Mouse (Mus musculus): ENCODE results near the gene Zfp263.

Zfp263 gene

GRCm38 (mm10) chr16:3743503-3744185 is at the start of gene Zfp263:
Gene Zfp263 (plus strand): TSS chr16:3744093.
- peak; percentile 98 for DNase-seq (ENCODE audit: low read depth, low spot score)

DNA sequence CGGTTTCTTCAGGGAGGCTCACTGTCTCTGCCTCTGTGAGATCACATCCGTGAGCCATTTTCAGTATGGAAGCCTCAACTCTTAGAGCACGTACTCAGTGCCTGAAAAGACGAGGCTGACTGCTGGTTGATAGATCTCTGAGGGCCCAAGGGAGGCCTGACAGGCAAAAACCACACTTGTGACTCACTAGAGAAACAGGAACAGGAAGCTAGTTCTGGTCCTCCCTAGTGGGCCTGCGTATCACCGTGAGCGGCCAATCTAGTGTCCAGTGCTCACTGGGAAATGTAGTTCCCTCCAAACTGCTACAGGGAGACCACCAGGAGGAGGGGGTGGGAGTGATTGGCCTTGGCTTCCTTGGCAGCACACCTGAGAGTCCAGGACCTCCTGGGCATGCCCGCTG is 44.6 kb upstream of the Zfp263 start:
- DNase-seq (ENCODE audit: low read depth, low spot score): no peak

DNA sequence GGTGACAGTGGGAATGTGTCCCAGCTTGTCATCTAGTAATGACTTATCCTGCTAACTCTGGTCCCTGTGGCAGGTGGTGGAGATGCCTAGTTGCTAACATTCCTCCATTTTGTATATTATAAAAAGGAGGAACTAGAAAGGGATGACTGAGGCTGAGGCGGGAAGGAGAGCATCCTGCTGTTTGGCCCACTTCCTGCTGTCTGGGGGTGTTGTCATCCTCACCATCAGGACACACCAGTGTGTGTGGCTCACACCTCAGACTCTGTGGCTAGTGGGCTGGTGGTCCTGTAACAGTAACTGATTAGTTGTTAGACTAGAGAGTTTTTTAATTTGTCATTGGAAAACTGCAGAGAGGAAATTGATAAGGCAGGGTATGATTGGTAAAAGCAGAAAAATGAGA is 43.0 kb upstream of the Zfp263 start:
- DNase-seq (ENCODE audit: low read depth, low spot score): no peak

DNA sequence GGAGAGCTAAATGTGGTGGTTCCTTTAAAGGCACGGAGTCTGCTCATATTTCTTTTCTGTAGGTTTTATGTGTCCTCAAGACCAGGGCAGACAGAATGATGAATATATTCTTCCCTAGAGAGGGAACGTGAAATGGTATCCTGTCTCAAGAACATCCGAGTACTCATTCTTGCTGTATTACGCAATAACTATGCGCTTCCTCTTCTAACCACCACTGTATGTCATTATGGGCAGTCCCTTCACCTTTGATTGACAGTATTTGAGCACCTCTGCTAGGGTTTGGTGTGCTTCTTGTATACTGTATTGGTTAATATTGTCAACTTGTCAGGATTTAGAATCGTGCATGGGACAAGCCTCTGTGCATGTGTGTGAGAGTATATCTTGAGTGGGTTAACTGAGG is 37.2 kb upstream of the Zfp263 start:
- no peak for DNase-seq (ENCODE audit: low read depth, low spot score)

- DNase-seq (ENCODE audit: low read depth, low spot score): no peak
Measured at GRCm38 (mm10) chr16:3714731-3715130, 29.2 kb upstream of the Zfp263 start.

GRCm38 (mm10) chr16:3717980-3718379 is 25.9 kb upstream of the Zfp263 start, which contains the start of gene Mefv:
Gene Mefv (minus strand): TSS chr16:3718097.
- no peak for DNase-seq (ENCODE audit: low read depth, low spot score)

GRCm38 (mm10) chr16:3723231-3723630 is 20.7 kb upstream of the Zfp263 start:
- DNase-seq (ENCODE audit: low read depth, low spot score): no peak

DNA sequence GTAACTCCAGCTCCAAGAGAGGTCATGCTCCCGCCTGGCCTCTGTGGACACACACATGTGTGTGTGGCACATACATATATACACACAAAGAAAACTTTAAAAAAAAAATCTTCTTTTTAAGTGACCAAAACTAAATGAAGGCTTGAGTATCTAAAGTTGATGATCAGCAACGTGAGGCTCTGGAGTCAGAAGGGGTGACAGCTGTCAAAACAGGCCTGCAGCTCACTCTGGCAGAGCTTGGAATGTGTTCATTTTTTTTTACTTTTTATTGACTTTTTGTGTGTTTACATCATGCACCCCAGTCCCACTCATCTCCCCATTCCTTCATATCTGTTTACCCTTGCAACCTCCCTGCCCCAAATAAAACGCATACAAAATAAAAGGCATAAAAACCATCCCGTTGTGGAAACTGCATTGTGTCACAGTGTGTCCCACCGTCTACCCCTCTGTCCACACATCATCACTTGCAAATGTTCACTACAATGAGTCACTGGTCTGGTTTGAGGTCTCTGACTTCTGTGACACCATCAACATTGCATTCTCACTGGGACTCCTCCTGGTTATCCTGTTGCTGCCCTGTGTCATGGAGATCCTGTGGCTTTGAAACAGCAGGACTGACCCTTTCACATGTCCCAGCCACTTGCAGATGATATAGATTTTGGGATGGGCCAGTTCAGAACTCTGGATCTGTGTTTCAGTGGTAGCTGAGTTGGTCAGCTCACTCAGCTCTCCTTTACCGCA is 15.7 kb upstream of the Zfp263 start:
- DNase-seq (ENCODE audit: low read depth, low spot score): no peak

- DNase-seq (ENCODE audit: low read depth, low spot score): no peak
Measured at GRCm38 (mm10) chr16:3732612-3733011, 11.3 kb upstream of the Zfp263 start.

DNA sequence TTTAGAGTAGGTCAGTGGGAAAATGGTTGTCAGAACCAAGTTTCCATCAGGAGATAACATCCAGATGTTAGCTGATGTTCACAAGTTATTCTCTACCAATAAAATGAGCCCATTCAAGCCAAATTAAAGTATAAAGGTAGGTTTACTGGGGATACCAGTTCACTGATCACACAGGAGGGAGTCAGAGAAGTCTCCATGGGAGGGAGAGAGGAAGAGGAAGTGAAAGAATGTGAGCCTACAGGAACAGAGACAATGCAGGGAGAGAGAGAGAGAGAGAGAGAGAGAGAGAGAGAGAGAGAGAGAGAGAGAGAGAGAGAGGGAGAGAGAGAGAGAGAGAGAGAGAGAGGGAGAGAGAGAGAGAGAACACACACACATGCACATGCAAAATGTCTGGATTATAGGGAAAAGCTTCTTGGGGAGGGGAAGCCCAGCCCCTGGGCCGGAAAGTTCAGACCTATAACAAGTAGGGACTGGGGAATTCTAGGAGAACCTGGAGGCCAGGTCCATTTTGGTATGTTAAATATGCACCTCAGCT is 10.6 kb upstream of the Zfp263 start:
- no peak for DNase-seq (ENCODE audit: low read depth, low spot score)

DNA sequence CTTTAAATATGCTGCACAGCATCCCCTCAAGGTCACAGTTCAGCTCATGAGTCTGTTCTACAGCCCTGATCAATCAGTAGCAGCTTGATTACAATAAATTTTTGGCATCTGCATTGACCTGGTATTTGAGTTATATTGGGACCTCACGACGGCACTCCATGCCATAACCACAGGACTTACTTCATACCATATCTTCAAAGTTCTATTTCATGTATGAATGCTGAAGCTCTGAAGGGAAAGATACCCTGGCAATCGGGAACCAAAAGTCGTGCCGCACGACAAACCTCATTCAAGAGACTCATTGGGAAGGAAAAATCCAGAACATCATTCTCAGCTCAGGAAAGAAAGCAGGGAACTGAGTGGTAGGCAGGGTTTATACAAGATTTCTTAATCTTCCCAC is 1.4 kb upstream of the Zfp263 start:
- no peak for DNase-seq (ENCODE audit: low read depth, low spot score)

DNA sequence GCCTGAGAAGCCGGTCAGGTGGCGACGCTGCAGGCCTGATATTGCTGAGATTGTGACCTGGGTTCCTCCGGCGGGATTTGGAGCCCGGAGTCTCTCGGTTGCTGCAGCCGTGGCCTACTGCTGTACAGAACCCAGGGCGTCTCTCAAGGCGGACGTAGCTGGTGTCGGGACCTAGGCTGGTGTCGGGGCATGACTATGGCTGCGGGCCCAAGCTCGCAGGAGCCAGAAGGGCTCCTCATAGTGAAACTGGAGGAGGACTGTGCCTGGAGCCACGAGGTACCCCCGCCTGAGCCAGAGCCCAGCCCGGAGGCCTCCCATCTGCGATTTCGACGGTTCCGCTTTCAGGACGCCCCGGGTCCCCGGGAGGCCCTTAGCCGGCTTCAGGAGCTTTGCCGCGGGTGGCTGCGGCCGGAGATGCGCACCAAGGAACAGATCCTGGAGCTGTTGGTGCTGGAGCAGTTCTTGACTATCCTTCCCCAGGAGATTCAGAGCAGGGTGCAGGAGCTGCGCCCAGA is 350 bp downstream of the Zfp263 start:
- DNase-seq (ENCODE audit: low read depth, low spot score): no peak

DNA sequence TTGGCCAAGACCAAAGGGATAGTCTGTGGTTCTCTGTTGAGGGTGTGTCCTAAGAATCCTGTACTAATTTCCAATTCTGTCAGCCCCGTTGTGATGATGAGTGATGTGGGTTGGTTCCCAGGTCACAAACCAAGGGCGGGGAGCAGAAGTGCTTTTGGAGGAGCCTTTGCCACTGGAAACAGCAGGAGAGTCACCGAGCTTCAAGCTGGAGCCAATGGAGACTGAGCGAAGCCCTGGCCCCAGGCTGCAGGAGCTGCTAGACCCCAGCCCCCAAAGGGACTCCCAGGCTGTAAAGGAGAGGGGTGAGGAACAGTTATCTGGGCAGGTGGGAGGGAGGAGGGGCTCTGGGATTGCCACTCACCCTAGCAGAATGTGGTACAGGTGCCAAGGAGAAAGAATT is 1.8 kb downstream of the Zfp263 start:
- DNase-seq (ENCODE audit: low read depth, low spot score): no peak

GRCm38 (mm10) chr16:3748976-3749375 is 5.1 kb downstream of the Zfp263 start:
- DNase-seq (ENCODE audit: low read depth, low spot score): no peak

DNA sequence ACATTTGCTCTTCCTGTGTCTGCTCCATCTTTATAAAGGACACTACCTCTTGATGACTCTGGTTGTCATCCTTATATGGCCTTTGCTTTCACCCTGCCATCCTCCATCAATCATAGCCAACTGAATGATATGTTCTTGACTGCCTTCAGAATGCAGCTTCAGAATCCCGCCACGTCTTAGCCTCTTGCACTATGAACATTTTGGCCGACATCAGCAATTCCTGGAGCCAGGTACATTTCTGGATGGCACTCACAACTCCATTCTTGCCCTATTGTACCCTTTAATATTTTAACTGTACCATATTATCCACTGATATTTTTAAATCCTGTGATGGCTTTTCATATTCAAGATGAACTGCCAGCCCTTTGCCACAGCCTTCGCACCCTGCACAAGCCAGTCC is 27.7 kb downstream of the Zfp263 start:
- DNase-seq (ENCODE audit: low read depth, low spot score): no peak

GRCm38 (mm10) chr16:3776365-3776764 is 32.5 kb downstream of the Zfp263 start:
- DNase-seq (ENCODE audit: low read depth, low spot score): no peak

DNA sequence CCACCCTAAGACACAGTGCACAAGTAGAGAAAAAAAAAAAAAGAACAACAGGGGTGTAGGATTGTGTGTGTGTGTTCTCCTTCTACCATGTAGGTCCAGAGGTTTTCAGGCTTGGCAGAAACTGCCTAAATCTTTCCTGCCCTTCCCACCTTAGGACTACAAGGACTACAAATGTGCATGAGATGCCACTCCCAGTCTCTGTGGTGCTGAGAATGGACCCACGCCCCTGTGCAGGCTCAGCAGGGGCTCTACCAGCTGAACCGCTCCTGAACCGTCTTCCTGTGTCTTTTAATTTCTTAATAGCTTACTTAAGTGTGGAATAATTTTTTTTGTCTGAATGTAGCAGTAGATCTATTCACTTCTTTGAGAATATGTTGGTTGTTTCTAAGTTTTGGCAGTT is 34.1 kb downstream of the Zfp263 start:
- no peak for DNase-seq (ENCODE audit: low read depth, low spot score)

DNA sequence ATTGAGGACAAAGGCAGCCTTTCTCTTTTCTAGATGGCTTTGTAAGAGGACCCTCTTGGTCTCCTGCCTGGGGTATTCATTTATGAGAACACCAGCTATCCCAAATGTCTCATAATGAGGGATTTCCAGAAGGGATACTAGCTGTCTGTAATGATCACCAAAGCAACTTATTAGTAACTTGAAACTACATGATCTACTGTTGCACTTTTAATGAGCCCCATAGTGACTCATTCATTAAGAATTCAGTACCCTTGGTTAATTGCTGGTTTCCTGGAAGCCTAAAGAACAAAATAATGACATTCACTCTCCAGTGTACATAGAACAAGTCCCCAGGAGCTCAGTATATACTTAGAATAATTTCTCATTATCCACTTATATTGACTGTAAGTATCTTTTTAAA is 37.3 kb downstream of the Zfp263 start:
- peak; percentile 2 for DNase-seq (ENCODE audit: low read depth, low spot score)

- DNase-seq (ENCODE audit: low read depth, low spot score): no peak
Measured at GRCm38 (mm10) chr16:3788394-3788793, 44.5 kb downstream of the Zfp263 start.
